Mouse (Mus musculus): ENCODE results near the gene Abhd8.

The Abhd8 gene
- long read RNA-seq, experiment 1, transcript Abhd8-201 (5 exons, 1,978 nt), result major isoform, 80 of 89 reads
- long read RNA-seq, experiment 1, partial matches to known transcripts, result 7 of 89 reads
- long read RNA-seq, experiment 1, other reads (novel, unspliced or antisense), result 1 of 89 reads
- long read RNA-seq, experiment 2, transcript Abhd8-201 (5 exons, 1,978 nt), result major isoform, 79 of 91 reads
- long read RNA-seq, experiment 2, transcript Abhd8-203 (2 exons, 2,626 nt), result minor isoform, 6 of 91 reads
- long read RNA-seq, experiment 2, partial matches to known transcripts, result 2 of 91 reads
- long read RNA-seq, experiment 2, other reads (novel, unspliced or antisense), result 4 of 91 reads

DNA sequence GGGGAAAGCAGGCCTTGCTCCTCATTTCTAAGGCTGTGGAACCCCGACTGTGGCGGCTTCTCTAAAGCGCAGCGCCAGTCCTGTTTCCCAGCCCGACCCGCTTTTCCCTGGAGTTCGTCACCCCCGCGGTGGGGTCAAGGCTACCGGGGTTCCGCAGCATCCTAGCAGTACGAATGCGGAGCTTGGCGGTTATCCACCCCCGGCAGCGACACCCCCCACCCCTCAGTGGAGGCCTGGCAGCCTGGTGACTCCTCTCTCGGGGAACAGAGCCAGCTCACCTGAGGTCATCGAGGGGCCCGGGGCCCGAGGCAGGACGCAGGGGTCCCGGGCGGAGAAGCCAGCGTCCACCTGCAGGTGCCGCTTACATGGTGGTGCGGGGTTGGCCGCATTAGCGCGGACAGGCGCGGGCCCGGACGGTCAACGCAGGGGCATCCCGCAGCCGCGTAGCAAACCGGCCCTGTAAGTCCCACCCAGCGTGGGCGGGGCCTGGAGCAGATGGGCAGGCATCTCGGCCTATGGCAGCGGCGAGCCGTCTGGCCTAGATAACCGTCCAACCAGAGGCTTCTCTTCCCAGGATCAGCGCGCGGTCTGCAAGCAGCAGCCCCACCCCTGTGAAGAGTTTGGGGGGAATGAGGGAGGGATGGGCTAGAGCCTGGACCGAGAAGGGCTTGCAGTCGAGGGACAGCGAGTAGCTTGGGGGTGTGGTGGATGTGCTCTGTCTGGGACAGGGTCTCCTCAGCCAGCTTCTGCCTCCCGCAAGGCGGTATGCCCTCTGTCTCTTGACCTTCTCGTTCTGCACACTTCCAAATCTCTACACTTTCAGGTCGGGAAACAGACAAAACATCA is at the start of gene Abhd8:
Abhd8 (minus strand) TSS at position 468 of the 846 bp plus-strand sequence.
- intact Hi-C loops (cut with DNase I), result no loop called here

- intact Hi-C loops (cut with DNase I), result no loop called here
Observed at GRCm38 (mm10) chr8:71511644-71512043, 48.2 kb upstream of the Abhd8 start, which contains the start of gene Plvap. Plvap (minus strand) TSS chr8:71511752.

GRCm38 (mm10) chr8:71509316-71509715 is 45.9 kb upstream of the Abhd8 start:
- intact Hi-C loops (cut with DNase I), result no loop called here

DNA sequence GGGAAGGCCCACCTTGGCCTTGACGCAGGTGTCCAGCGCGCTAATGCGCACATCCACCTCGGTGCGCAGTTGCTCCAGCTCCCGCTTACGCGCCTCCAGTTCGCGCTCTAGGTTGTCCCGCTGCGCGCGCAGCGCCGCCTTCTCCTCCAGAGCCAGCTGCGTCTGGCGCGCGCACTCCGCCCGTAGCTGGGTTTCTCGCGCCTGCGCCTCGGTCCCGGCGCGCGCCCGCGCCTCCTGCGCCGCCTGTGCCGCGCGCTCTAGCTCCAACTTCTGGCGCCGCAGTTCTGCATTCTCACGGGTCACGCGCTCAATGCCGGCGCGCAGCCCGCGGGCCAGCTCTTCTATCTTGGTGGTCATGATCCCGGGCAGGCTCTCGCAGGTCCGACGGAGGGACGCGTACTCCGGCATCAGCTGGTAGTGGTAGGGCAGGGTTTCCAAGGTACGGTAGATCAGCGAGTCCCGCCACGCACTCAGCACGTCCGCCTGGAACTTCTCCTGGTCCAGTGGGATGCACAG is 44.2 kb upstream of the Abhd8 start:
- intact Hi-C loops (cut with DNase I), result no loop called here

- intact Hi-C loops (cut with DNase I), result no loop called here
Observed at GRCm38 (mm10) chr8:71505979-71506378, 42.5 kb upstream of the Abhd8 start.

- intact Hi-C loops (cut with DNase I), result no loop called here
Observed at GRCm38 (mm10) chr8:71505326-71505725, 41.9 kb upstream of the Abhd8 start.

GRCm38 (mm10) chr8:71504349-71504748 is 40.9 kb upstream of the Abhd8 start:
- intact Hi-C loops (cut with DNase I), result no loop called here

DNA sequence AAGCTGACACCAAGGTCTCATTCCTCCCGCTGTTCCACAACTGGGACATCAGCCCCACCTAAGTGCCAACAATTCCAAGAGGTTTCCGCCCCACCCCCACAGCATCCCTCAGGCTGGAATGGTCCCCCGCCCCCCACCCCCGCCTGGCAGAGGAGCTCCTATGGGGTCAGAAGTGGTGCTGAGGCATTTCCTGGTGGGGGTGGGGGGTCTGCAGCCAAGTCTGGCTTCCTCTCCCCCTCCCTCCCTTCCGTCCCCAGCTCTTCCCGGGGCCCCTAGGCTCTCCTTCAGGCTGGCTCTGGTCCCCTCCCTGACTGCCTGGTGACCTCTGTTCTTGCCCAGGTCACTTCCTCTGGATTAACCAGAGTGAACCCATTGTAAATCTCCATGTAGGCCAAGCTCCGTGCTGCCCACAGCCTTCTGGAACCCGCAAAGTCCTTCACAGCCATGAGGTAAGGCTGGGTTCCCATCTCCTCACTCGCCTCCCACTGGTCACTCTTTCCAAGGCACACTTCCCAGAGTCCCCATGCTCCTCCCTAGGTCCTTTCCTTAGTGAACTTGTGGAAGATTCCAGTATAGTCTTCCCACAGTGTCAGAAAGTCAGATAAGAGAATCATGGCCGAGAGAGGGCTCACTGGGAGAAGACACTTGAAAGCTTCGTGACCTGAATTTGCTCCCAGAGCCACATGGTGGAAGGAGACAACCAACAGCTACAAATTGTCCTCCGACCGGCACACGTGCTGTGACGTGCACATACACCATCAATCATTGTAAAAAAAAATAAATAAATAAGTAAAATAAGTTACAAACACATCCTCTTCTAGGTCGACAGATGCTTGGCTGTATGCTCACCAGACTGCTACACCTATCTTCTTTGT is 35.6 kb upstream of the Abhd8 start:
- intact Hi-C loops (cut with DNase I), result no loop called here

GRCm38 (mm10) chr8:71497881-71498501 is 34.5 kb upstream of the Abhd8 start:
- intact Hi-C loops (cut with DNase I), result no loop called here

GRCm38 (mm10) chr8:71497077-71497645 is 33.7 kb upstream of the Abhd8 start:
- intact Hi-C loops (cut with DNase I), result no loop called here

DNA sequence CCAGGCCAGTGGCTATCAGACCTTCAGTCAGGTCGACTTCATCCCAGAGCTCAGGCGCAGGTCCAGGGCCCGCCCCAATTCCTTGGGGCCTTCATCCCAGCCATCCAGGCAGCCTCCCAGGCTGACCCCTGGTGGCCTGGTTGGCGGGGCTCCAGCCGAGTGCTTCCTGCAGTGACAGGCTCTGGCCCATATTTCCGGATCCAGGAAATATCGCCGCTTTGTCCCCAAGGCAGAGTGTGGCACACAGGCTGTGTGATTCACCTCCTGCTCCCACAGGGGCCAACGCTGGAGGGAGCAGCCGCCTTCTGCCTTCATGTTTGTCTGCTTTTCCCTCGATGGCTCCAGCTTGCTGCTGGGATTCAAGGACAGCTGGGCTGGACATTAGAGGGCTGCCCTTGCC is 33.0 kb upstream of the Abhd8 start:
- intact Hi-C loops (cut with DNase I), result no loop called here

GRCm38 (mm10) chr8:71495811-71496210 is 32.4 kb upstream of the Abhd8 start:
- intact Hi-C loops (cut with DNase I), result loop anchor here (2.0 kb wide), 1 partner anchor 25 kb away; no protein-coding TSS in a partner anchor

DNA sequence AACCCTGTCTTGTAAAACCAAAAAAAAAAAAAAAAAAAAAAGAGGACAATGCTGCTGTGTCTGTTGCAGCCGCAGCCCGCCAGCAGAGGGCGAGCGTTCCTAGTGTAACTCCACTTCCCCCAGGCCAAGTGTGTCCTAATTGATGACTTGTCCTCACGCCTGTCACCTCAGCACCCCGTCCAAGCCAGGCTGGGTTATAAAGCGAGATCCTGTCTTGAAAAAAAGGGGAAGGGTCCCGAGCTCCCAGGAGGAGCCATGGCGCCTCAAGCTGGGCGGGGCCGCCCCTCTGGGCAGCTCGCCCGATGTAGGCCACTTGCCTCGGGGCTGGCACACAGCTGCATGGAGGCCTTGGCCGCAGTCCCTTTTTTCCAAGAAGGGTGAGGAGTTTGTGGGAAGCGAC is 31.6 kb upstream of the Abhd8 start:
- intact Hi-C loops (cut with DNase I), result loop anchor here (2.0 kb wide), 1 partner anchor 26 kb away; no protein-coding TSS in a partner anchor

DNA sequence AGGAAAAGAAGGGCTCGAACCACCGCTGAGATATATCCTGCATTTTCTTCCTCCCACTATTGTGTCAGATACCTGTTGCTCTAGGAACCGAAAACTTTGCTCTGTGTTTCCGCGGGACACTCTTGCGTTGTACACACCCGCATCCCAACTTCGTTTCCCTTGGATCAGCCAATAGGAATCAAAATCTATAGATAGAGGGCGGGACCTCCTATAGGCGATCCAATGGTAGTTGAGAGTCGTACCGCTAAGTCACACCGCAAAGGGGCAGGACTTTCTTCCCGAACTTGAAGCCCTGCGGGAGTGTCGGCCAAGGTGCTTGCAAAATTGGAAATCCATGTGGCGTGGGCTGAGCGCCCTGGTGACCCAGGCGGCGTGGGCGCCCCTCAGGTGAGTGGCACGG is 25.0 kb upstream of the Abhd8 start:
- intact Hi-C loops (cut with DNase I), result no loop called here

DNA sequence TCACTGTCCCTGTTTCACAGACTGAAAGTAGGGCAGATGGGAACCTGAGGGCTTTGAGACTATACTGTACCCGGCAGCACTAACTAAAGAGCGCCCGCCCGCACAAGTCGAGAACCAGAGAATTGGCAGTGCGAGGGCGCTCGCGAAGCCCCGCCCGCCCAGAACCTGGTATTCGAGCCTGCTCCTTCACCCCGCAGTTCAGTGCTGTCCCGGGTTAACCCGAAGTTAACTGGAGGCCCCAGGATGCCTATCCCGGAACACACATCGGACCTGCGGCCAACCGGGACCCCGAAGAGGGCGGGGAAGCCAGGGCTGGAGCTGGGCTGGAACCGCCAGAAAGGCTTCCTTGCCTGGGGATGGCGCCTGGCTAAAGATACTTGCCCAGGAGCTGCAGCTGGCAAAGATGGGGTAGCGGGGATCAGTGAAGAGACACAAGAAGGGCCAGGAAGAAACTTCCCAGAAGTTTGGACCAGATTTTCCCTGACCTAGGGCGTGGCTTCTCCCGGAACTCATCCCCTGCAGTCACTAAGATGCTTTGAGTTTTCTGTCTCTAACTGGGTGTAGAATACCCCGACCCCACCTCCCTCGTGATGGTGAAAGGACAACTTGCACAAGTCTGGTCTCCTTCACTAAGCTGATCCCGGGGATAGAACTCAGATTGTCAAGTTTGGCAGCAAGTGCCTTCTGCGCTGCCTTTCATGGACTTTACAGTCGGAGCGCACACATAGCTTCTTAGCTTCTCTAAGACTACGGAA is 24.4 kb upstream of the Abhd8 start, which contains the start of gene Gtpbp3:
Gtpbp3 (plus strand) TSS at position 413 of the 755 bp plus-strand sequence.
- intact Hi-C loops (cut with DNase I), result no loop called here

DNA sequence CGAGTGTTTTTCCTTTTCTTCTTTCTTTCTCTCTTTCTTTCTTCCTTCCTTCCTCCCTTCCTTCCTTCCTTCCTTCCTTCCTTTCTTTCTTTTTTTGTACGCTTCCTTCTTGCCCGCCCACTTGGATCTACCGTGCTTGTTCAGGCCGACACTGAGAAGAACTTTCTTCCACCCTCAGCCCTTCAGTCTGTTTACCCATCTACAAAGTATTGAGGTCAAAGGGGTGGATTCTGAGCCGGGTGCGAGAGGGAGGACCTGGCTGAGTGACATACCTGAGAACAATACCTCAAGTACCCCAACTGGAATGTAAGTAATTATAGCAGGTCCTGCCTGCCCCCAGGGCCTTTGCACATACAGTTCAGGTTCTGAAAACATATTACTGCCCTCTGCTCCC is 22.7 kb upstream of the Abhd8 start:
- intact Hi-C loops (cut with DNase I), result no loop called here

GRCm38 (mm10) chr8:71485142-71486135 is 22.0 kb upstream of the Abhd8 start, which contains the start of gene Ano8:
Ano8 (minus strand) TSS chr8:71485963.
- intact Hi-C loops (cut with DNase I), result no loop called here

DNA sequence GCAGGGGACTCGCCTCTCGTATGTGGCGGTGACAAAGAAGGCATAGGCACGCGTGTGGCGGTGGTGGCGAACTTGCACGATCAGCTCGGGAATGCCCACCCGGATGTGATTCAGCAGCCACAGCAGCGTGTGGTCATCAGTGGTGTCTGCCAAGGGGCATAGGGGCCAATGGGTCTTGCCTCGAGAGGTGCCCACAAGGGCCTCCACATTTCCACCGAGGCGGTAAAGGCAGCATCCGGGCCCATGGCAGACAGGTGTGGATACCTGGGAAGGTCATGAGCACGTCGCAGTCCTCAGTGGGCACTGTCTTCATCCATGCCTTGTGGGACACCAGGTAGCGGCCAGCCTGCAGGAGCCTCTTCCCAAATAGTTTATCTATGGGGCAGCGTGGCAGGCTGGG is 21.3 kb upstream of the Abhd8 start:
- intact Hi-C loops (cut with DNase I), result no loop called here
